Mouse (Mus musculus): Measurements from ENCODE around the gene Olfr653. TPM values are rescaled to one million over a fixed set of nuclear protein-coding genes. Genes with fewer than 3 reads are reported as not detected.
A peak's percentile ranks its signal among the peaks of the same experiment; 100 is the strongest.

The Olfr653 gene
- total RNA-seq (2017): not detected in 3 replicates

GRCm38 (mm10) chr7:104577014-104577413 lies at the start of gene Olfr653:
Gene Olfr653 (plus strand): TSS chr7:104577314.
- ATAC-seq (replicated peaks; ENCODE audit: insufficient number of reproducible peaks, low FRiP score, low TSS enrichment, poor library complexity, severe bottlenecking): no peak

DNA sequence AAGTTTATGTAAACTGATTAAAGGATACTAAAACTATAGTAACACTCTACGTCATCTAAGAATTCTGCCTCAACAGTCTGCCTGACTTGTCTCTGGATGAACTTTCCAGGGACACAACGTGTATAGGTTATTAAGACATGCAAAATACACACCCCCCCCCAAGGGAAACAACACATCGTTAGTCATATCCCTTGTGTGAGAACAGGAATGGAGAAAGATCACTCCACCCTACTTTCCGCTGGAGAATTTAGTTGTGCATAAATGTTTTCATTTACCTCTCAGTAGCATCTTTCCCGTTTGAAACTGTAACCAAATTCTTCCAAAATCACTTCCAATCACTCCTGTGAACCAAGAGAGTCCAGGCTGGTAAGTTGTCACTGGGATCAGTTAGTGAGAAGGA lies 27.3 kb upstream of the Olfr653 start, which contains the start of gene Olfr651:
Gene Olfr651, plus strand, starts transcription at position 301 of the 400 bp plus-strand sequence.
- ATAC-seq (replicated peaks; ENCODE audit: insufficient number of reproducible peaks, low FRiP score, low TSS enrichment, poor library complexity, severe bottlenecking): no peak

- no peak for ATAC-seq (replicated peaks; ENCODE audit: insufficient number of reproducible peaks, low FRiP score, low TSS enrichment, poor library complexity, severe bottlenecking)
These were observed 24.4 kb upstream of the Olfr653 start for GRCm38 (mm10) chr7:104552700-104553099.

- ATAC-seq (replicated peaks; ENCODE audit: insufficient number of reproducible peaks, low FRiP score, low TSS enrichment, poor library complexity, severe bottlenecking): no peak
These were observed 16.5 kb upstream of the Olfr653 start, which contains the start of gene Olfr652 for GRCm38 (mm10) chr7:104560601-104561000. Gene Olfr652 (plus strand): TSS chr7:104560901.

DNA sequence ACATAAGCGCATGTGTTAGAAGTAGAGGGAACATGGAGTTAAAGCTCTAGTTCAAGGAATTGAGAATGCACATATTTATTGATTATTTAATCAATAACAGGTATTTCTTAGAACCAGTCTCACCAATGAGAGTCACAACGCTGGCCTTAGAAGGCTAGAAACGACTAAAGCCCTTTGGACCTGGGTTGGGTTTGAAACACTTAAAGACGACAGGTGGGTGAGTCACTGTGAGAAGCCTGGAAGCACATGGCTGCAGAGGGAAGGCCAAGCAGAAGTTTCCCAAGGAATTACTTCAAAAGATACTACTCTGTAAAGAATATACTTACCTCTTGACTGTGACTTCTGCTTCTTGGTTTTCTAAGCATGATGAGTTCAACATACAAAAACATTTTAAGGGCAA lies 3.7 kb downstream of the Olfr653 start:
- ATAC-seq (replicated peaks; ENCODE audit: insufficient number of reproducible peaks, low FRiP score, low TSS enrichment, poor library complexity, severe bottlenecking): no peak

DNA sequence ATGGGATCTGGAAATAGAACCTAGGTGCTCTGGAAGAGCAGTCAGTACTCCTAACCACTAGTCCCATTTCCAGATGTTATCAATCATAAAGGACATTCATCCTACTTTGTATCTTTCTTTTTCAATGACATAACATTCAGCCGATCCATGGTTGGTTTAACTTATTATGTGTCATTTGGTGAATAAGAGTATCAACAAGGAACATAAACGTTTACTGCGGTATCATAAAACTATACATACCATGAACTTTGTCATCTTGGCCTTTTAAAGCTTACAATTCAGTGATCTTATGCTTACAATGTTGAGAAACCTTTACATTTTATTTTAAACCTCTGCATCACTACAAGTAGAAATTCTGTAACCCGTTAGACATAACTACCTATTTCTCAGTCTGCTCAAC lies 4.3 kb downstream of the Olfr653 start:
- no peak for ATAC-seq (replicated peaks; ENCODE audit: insufficient number of reproducible peaks, low FRiP score, low TSS enrichment, poor library complexity, severe bottlenecking)

DNA sequence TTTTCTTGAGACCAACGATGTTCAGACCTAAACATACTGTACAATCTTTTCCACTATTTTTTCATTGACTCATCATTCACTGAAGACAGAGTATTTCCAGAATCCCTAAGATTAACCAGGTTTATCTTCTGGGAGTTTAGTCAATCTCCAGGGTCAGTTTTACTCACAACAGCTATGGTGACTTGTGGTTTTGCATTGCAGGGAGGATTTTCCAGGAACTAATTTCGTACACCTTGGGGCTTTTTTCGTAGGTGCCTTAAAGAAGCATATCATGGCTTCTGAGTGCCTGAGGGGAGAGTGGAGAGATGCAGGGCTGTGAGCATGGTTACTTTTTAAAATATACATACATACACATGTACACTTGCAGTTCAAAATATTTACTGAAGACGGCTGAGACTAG lies 9.6 kb downstream of the Olfr653 start, which contains the start of gene Olfr654:
Gene Olfr654, plus strand, starts transcription at position 301 of the 400 bp plus-strand sequence.
- ATAC-seq (replicated peaks; ENCODE audit: insufficient number of reproducible peaks, low FRiP score, low TSS enrichment, poor library complexity, severe bottlenecking): no peak

GRCm38 (mm10) chr7:104588274-104588673 lies 11.2 kb downstream of the Olfr653 start:
- ATAC-seq (replicated peaks; ENCODE audit: insufficient number of reproducible peaks, low FRiP score, low TSS enrichment, poor library complexity, severe bottlenecking): no peak

- no peak for ATAC-seq (replicated peaks; ENCODE audit: insufficient number of reproducible peaks, low FRiP score, low TSS enrichment, poor library complexity, severe bottlenecking)
These were observed 24.6 kb downstream of the Olfr653 start, which contains the start of gene Olfr655 for GRCm38 (mm10) chr7:104601679-104602078. Gene Olfr655 (minus strand): TSS chr7:104601779.

DNA sequence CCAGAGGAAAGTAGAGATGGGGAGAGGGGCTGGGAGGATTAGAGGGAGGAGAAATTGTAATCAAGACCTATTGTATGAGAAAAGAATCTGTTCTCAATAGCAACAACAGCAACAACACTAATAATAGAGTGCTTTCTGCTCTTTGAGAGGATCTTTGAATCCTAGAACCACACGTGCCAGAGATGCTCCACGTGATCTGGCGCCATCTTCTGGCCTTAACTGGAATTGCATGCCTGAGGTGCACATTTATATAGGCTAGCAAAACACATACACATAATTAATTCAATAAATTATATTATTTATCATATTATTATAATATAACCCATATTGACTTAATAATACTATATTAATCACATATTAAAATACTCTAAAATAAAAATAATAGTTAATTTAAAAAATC lies 26.1 kb downstream of the Olfr653 start:
- peak; percentile 80 for ATAC-seq (replicated peaks; ENCODE audit: insufficient number of reproducible peaks, low FRiP score, low TSS enrichment, poor library complexity, severe bottlenecking)

GRCm38 (mm10) chr7:104604727-104605126 lies 27.6 kb downstream of the Olfr653 start:
- no peak; the same call in 1 of the 2 replicates for ATAC-seq (replicated peaks; ENCODE audit: insufficient number of reproducible peaks, low FRiP score, low TSS enrichment, poor library complexity, severe bottlenecking)

DNA sequence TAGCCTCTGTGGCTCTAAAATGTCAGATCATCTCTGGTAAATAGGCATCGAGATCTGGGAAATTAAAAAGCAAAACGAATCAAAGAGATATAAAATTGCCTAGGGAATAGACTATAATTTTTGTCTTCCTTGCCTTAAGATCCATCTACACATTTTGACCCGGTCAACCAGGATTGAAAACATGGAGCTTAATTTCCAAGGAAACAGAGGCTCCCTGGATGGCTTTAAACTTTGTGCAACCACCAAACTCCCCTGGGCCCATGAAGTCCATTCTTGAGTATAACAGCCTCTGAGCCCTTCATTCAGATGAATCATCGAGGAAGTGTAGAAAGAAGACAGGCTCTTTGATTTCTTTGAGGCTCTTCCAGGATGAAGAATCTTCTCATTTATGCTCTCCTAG lies 36.5 kb downstream of the Olfr653 start, which contains the start of gene Olfr656:
Gene Olfr656, plus strand, starts transcription at position 301 of the 400 bp plus-strand sequence.
- ATAC-seq (replicated peaks; ENCODE audit: insufficient number of reproducible peaks, low FRiP score, low TSS enrichment, poor library complexity, severe bottlenecking): no peak

DNA sequence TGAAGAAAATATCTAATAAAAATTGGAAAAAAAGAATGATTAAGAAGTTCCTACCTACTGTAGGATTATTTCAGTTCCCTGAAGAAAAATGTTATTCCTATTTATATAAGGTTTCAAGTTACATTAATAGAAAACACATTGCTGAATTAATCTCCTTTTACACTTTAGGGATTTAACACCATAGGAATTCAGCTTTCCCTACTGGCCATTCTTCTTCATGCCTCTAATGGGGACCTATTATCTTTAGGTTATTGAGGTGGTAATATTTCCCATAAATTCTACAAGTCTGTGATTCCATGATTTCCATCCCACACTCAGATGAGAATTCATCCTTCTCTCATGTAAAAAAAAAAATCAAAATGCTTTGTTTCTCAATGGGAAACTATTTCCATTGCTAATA lies 47.4 kb downstream of the Olfr653 start, which contains the start of gene Olfr657:
Gene Olfr657, plus strand, starts transcription at position 301 of the 400 bp plus-strand sequence.
- ATAC-seq (replicated peaks; ENCODE audit: insufficient number of reproducible peaks, low FRiP score, low TSS enrichment, poor library complexity, severe bottlenecking): no peak

Other genes with a start within 250 kb of the Olfr653 start
- gene Trim34b, start 247.8 kb upstream of the Olfr653 start, total RNA-seq (2017): 1.6 to 6.2 TPM (median 1.8 TPM) in 3 replicates
- 38.3 to 79.6 TPM (median 51.5 TPM) in 3 replicates for gene Trim12c, start 224.0 kb upstream of the Olfr653 start, total RNA-seq (2017)
- gene Trim30b, start 207.4 kb upstream of the Olfr653 start, total RNA-seq (2017): 23.5 to 27.5 TPM (median 27.2 TPM) in 3 replicates
- 0.58 to 1.1 TPM in 2 of 3 replicates, not detected in the other for gene Trim30c, start 176.5 kb upstream of the Olfr653 start, total RNA-seq (2017)
- gene Trim30a, start 112.1 kb upstream of the Olfr653 start, total RNA-seq (2017): 50.5 to 91.1 TPM (median 54.1 TPM) in 3 replicates
- gene Trim30d, start 69.5 kb upstream of the Olfr653 start, total RNA-seq (2017): 26.0 to 47.8 TPM (median 29.6 TPM) in 3 replicates
- not detected in 3 replicates for gene Olfr651, start 27.2 kb upstream of the Olfr653 start, total RNA-seq (2017)
- gene Olfr652, start 16.4 kb upstream of the Olfr653 start, total RNA-seq (2017): not detected in 3 replicates
- 0.67 TPM in 1 of 3 replicates, not detected in the others for gene Olfr654, start 9.7 kb downstream of the Olfr653 start, total RNA-seq (2017)
- not detected in 3 replicates for gene Olfr655, start 24.5 kb downstream of the Olfr653 start, total RNA-seq (2017)
- gene Olfr656, start 36.6 kb downstream of the Olfr653 start, total RNA-seq (2017): not detected in 3 replicates
- gene Olfr657, start 47.5 kb downstream of the Olfr653 start, total RNA-seq (2017): not detected in 3 replicates
- not detected in 3 replicates for gene Olfr658, start 70.0 kb downstream of the Olfr653 start, total RNA-seq (2017)
- not detected in 3 replicates for gene Olfr659, start 89.4 kb downstream of the Olfr653 start, total RNA-seq (2017)
- not detected in 3 replicates for gene Olfr661, start 109.2 kb downstream of the Olfr653 start, total RNA-seq (2017)
- not detected in 3 replicates for gene Usp17le, start 200.2 kb downstream of the Olfr653 start, total RNA-seq (2017)